Mouse (Mus musculus) embryo, embryonic 10.5 days (tissue): ENCODE results near the gene Galnt15.

ENCODE experiments used
- DNase-seq: peaks from one replicate; pipeline ENCODE4 v3.0.0-alpha.2; 2015; ENCODE audit warnings: low spot score

Gene Galnt15

DNA sequence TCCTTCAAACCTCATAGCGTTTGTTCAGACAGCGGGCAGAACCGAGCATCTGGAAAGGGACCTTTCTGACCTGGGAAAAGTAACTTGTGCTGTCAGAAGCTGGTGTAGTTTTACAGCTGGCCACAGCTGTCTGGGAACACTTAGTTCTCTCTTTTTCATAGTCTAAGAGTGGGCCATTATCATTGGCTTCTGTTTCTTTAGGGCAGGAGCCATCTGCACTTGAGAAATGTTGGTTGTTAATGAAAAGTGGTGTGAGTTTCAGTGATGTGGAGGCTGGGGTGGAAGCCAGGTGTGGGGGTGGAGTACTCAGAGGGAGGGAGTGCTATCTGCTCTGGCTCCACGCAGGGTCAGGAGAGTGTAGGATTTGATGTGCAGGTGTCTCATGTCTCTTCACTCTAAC lies 62.3 kb downstream of the Galnt15 start:
- DNase-seq = peak; percentile 66

DNA sequence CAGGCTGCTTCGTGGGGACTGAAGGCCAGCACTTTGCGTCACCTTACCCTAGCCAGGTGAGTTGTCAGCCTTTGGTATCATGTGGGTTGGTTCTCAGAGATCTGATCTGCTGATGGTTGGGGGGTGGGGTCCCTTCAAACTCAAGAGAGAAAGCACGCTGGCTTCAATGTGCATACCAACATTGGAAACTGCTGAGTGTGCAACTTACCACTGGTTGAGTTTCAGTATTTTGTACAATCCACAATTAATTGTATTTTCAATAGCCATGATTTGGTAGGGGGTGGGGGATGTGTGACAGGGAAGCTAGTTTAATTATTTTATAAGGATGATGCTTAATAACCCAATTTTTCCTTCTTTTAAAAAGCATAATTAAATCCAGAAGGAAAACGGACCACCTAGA lies 62.9 kb downstream of the Galnt15 start:
- DNase-seq = no peak

DNA sequence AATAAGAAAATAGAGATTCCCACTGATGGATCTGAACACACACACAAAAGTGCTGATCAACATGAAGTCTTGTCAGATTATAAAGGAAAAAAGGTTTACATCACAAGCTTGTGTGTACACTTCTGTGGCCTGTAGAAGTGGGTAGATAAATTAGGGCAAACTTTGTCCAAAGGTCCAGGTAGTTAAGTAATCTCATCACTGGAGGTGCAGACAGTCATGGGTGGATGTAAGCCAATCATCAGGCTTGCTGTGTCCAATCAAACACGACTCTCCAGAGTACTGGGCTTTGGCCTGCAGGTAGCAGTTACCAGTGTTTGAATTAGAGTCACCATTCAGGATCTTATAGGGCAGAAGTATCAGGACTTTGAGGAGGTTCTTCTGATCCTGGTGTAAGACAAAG lies 64.2 kb downstream of the Galnt15 start:
- no peak for DNase-seq

DNA sequence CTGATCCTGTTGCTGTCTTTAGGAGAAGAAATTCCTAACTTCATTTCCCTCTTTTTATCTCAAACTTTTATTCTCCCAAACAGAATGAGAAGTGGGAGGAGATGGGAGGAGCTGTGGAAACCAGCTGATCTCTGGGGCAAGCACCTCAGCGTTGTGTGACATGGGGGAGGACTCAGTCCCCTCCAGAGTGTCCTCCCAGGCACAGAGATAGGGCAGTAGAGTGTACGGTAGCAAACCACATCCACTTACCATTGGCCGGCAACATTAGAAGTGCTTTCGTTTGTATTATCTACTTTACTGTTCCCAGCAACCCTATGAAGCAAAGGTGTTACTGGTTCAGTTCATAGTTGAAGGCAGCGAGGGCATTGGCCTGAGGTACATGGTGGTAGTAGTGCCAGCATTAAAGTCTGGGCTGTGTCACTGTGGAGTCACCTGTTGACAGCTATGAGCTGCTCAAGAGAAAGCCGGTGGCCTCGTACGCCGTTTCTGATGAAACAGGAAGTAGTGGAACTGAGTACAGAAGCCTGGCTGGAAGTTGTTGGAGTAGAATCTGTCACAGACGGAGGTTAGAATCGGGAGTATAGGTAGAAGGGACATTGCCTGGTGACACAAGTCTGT lies 64.8 kb downstream of the Galnt15 start:
- DNase-seq = no peak

DNA sequence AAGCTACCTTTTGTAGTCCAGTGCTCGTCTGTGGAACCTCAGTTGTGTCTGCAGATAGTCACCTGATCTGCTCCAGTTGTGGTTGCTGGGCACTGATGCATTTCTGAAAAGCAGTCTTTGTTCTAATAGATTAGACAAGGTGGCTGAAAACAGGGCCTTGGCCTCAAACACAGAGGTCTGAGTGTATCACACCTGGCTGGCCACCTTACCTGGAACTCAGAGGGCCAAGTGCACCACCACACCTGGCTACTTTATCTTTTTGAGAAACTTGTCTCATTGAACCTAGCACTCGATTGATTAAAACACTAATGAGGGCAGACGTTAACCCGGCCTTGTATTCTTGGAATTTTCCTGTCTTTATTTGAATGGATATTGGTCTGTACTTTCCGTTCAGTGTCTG lies 66.9 kb downstream of the Galnt15 start:
- DNase-seq = no peak

DNA sequence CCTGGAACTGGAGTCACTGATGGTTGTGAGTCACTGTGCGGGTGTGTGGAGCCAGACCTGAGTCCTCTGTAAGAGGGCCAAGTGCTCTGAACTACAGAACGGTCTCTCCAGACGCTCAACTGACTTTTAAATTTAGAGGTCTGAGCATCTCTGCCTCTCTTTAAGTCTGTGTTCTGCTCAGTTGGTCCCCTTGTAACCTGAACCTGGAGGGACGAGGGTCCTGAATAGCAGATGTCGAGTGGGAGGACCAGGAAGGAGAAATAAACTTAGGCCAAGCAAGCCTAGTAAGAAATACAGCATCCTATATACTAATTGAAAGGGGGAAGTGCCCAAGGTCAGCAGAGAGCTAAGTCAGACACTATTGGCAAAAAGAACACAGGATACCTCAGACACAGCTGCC lies 68.0 kb downstream of the Galnt15 start:
- no peak for DNase-seq

DNA sequence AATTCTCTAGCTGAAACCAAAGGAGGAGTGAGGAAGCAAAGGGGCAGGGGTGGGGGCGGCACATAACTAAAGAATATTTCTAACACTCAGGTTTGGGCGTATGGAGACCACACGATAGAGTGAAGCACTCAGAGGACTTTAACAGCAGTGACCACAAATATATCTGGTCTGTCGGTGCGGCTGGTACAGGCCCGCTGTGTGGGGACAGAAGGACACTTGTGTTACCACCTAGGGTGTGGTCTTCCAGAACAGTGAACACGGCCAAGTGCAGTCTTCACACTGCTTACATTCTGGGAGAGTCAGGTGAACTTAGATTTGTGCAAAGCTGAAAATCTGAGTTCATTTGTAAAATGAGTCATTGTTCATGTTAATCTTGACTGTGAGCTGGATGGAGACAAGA lies 68.9 kb downstream of the Galnt15 start:
- no peak for DNase-seq

DNA sequence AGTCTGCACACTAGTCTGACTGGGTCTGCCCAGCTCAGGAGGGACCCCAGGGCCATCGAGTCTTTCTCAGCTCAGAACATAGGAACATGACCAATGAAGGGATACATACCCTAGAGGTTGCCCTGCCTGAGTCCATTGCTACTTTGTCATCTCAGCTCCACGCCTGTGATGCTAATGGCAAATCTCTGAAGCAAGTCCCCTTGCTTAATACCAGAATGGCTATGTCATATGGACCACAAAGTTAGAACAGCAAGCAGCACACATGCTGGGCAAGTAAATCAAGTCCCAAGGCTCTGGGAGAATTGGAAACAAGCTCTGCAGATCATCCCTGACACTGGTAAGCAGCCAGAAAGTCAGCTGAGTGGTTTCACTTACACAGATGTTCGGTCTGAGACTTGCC lies 70.2 kb downstream of the Galnt15 start:
- no peak for DNase-seq

DNA sequence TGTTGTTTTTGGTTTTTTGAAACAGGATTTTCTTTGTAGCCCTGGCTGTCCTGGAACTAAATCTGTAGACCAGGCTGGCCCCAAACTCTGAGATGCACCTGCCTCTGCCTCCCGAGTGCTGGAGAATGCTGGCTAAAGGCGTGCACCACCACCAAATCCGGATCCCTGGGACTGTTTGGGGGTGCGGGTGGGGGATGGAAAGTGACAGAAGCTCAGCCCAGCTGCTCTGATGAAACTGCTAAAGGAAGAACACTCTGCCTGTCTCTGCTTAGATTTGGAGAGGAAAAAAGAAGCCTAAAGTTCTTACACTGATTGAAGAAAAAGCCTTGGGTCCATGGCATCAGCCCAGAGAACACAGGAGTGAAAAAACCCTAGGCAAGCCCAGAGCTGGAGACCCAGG lies 74.8 kb downstream of the Galnt15 start:
- no peak for DNase-seq

DNA sequence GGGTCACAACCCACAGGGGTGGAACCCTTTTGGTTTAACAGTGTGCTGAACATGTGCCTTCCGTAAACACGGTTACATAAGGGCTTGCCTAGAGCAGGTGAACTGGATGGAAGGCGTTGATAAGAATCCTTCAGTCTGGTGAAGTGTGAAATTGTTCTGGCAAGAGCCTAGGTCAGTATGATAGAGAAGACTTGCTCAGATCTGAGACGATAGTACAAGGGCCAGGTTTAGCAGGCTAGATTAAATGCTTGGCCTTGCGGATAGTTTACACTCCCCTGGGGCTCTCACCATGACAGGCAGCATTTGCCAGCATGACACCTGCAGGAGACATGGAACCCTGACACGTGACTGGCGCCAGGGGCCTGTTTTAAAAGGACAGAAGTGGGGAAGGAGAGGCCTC lies 76.9 kb downstream of the Galnt15 start:
- no peak for DNase-seq

DNA sequence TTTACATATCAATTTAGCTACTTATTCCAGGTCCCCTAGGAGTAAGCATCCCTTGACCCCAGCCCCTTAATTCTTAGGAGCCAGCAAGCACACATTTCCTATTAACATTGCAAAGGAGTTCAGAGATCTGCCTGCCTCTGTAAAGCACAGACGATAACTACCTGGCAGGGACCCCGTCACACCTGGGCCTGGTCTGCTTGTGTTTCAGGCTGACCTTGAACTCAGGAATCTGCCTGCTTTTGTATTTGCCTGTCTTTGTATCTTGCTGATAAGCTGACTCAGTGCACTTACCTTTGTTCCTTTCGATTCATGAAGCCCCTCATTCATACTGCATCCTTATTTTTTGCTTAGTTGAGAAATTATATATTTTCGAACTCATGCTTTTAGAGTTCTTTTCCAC lies 78.1 kb downstream of the Galnt15 start:
- DNase-seq = no peak
